Mouse (Mus musculus) G1E (cell line): ENCODE measurements at regions not wholly inside any gene's neighbourhood (a gene's known extent, or its start where the extent isn't known, plus 50 kb on each side); places are given as distances from the start of the nearest gene placed in this dataset.

Source experiments
- CTCF ChIP-seq: IDR thresholded peaks from 2 replicates; pipeline ENCODE4 v1.5.1; 2012; ENCODE audit warnings: low read depth, low read length, inconsistent platforms, mixed read lengths
- GATA1 ChIP-seq: IDR thresholded peaks from 2 replicates; pipeline ENCODE4 v1.6.1; 2012; ENCODE audit warnings: borderline replicate concordance, low read length, inconsistent platforms, mixed read lengths
- GATA2 ChIP-seq: IDR thresholded peaks from 2 replicates; pipeline ENCODE4 v1.6.1; 2012; ENCODE audit warnings: low read depth, low read length, inconsistent platforms, borderline replicate concordance
- POLR2AphosphoS5 ChIP-seq: IDR thresholded peaks from 2 replicates; pipeline ENCODE4 v1.6.1; 2012; ENCODE audit warnings: low read depth, low read length, inconsistent platforms; ENCODE audit not compliant: insufficient replicate concordance
- TAL1 ChIP-seq: conservative IDR thresholded peaks from 2 replicates; pipeline ENCODE4 v1.6.1; 2012; ENCODE audit warnings: low read depth, low read length, inconsistent platforms, mixed read lengths

DNA sequence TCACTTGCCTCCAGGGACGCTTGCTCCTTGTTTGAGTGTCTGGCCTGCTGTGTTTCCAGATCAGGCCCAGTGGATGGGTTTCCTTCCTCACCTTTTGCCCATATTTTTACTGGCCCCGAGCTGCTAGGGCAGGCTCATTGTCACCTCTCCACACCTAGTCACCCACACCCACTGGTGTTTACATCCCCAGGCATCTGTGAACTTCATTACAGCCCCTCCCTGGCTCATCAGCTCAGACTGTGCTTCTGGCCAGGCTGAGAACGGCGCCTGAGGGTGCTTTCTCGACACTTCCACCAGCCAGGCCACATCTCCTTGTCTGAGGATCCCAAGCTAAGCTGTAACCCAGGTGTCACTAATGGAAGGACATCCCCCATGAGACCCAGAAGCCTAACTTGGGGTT is 129.8 kb upstream of the Klf4 start:
- TF ChIP-seq CTCF (no peak), GATA2 (no peak), TAL1 (no peak), POLR2AphosphoS5 (no peak), GATA1 (no peak)
